Mouse (Mus musculus) hindbrain, embryonic 11.5 days (tissue): Measurements from ENCODE around the gene Oaf. TPM values are rescaled to one million over a fixed set of nuclear protein-coding genes. Genes with fewer than 3 reads are reported as not detected.

ENCODE experiments used
- ATAC-seq: fragments of 200-750 bp; cut with Nextera tagmentation; 2 replicates; pipeline ENCODE4 v1.8.0; 2017; ENCODE audit warnings: mild to moderate bottlenecking, moderate TSS enrichment, moderate library complexity; ENCODE audit not compliant: low FRiP score
- DNase-seq: peaks from one replicate; pipeline ENCODE4 v3.0.0-alpha.2; 2015; ENCODE audit warnings: low spot score
- H3K27ac ChIP-seq: fragments of 300-500 bp; sonication (generic); 2 replicates; pipeline ENCODE4 v1.5.1; 2014; ENCODE audit warnings: mild to moderate bottlenecking, low read depth, low read length
- H3K27me3 ChIP-seq: fragments of 300-500 bp; sonication (generic); 2 replicates; pipeline ENCODE4 v1.6.1; 2014; ENCODE audit warnings: mild to moderate bottlenecking, low read length, moderate library complexity, mixed read lengths; ENCODE audit not compliant: control insufficient read depth, insufficient read depth
- H3K36me3 ChIP-seq: fragments of 300-500 bp; sonication (generic); 2 replicates; pipeline ENCODE4 v1.6.1; 2014; ENCODE audit warnings: mild to moderate bottlenecking, low read length, moderate library complexity, mixed read lengths; ENCODE audit not compliant: control insufficient read depth, insufficient read depth
- H3K4me1 ChIP-seq: fragments of 300-500 bp; sonication (generic); replicated peaks from 2 replicates; pipeline ENCODE4 v1.6.1; 2014; ENCODE audit warnings: low read length, mixed read lengths; ENCODE audit not compliant: control insufficient read depth, insufficient read depth
- H3K4me2 ChIP-seq: fragments of 300-500 bp; sonication (generic); replicated peaks from 2 replicates; pipeline ENCODE4 v1.6.1; 2014; ENCODE audit warnings: mild to moderate bottlenecking, low read depth, low read length
- H3K4me3 ChIP-seq: fragments of 300-500 bp; sonication (generic); 2 replicates; pipeline ENCODE4 v1.5.1; 2014; ENCODE audit warnings: low read depth, low read length
- H3K9ac ChIP-seq: fragments of 300-500 bp; sonication (generic); 2 replicates; pipeline ENCODE4 v1.6.1; 2014; ENCODE audit warnings: low read depth, low read length
- H3K9me3 ChIP-seq: fragments of 300-500 bp; sonication (generic); 2 replicates; pipeline ENCODE4 v1.6.1; 2016; ENCODE audit warnings: low read length; ENCODE audit not compliant: control insufficient read depth
- WGBS: fragments of 180-500 bp; shearing (Covaris S2); extraction: QIAGEN DNeasy Blood & Tissue Kit; methylation state at CpG from one replicate; pipeline ENCODE4 v1.1.7; 2014; 5-methylcytosine and 5-hydroxymethylcytosine counted together
- polyA plus RNA-seq: library from polyadenylated mRNA; unstranded; fragments of >200 nt; fragmentation: Nextera tagmentation; extraction: Ambion mirVana; gene quantifications from 2 replicates; pipeline ENCODE4 v1.2.1, GENCODE M21; 2014

Gene Oaf
- polyA plus RNA-seq, result 34.7 and 41.4 TPM in 2 replicates

DNA sequence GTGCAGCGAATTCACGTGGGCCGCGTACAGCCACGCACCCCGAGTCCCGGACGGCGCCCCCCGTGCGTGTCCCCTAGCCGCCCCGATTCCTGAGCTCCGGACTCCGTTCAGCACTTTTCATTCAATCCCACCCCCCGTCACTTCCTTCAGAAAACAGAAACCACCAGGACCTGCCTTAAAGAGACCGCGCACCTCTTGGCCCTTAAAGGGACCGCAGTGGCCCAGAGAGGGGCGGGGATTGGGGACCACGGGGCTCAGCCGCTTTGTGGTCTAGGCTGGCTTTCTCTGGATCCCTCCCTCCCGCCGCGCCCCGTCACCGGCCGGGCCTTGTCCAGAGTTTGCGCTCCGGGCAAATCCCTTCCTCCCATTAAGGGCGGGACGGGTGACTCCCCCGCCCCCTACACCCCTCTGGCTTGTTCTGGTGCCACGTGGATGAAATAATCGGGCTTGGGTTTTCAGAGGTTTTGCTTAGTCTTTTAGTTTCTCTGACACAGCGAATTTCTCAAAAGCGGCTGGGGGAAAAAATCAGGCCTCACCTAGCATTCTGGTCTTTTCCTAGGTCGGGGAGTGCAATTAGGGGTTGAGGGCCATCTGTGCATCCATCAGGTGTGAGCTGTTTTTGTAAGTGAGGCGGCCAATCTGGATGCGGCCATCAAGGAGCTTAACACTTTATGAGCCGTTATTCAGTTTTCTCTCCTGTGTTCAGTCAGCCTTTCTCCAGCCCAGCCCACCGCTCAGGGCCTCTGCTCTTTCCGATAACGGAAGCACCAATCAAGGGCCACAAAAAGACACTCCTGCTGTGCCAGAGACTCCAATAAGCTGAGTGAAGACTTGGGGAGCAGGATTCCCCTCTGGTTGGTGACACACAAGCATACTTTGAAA, at the start of gene Oaf:
TSS of gene Oaf (minus strand) at position 200 of the 882 bp plus-strand sequence.
- H3K9ac ChIP-seq, result peak within 1 kb of the TSS; percentile 61
- H3K4me3 ChIP-seq, result peak within 1 kb of the TSS; percentile 70
- H3K27ac ChIP-seq, result peak within 1 kb of the TSS; percentile 62; the same call in 1 of the 2 replicates
- H3K9me3 ChIP-seq, result no peaks in the 10 kb centered on the region
- DNase-seq (peak; percentile 83), ATAC-seq (peak; percentile 88)
- 2% methylated on average over 38 of the region's 44 CpGs for WGBS
- H3K36me3 ChIP-seq, result no peaks in the 10 kb centered on the region
- H3K27me3 ChIP-seq, result peaks cover 28% of the 10 kb centered on the region
- peaks cover 2% of the 10 kb centered on the region; the same call in 1 of the 2 replicates for H3K4me1 ChIP-seq
- H3K4me2 ChIP-seq, result peak within 1 kb of the TSS; percentile 73

DNA sequence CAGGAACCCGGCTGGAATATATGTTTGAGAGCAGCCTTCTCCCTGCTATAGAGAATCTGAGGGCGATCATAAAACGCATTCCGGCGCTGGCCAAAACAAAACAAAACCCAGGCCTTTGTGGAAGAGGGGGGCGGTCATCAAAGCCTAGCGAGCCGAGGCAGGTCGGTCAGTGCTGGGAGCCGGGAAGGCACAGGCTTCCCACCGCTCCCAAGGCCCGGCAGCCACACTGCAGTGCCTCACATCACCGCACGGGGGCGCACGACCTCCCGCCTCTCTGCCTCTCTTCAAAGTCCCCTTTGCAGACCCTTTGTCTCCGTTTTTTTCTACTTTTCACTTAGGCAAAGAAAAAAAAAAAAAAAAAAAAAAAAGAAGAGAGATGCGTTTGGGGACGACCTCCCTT, 47.2 kb upstream of the Oaf start:
- H3K9me3 ChIP-seq, result no peaks in the 10 kb centered on the region
- H3K27ac ChIP-seq, result no peak overlapping the region
- H3K4me1 ChIP-seq, result no peaks in the 10 kb centered on the region
- H3K27me3 ChIP-seq, result no peaks in the 10 kb centered on the region
- peak overlapping the region; percentile 22; the same call in 1 of the 2 replicates for H3K4me2 ChIP-seq
- peak; percentile 91 for DNase-seq
- no peaks in the 10 kb centered on the region for H3K36me3 ChIP-seq
- ATAC-seq, result peak; percentile 49; the same call in 1 of the 2 replicates
- H3K4me3 ChIP-seq, result no peak overlapping the region
- peak overlapping the region; percentile 42; the same call in 1 of the 2 replicates for H3K9ac ChIP-seq
- WGBS, result 2% methylated on average over 20 of the region's 20 CpGs

DNA sequence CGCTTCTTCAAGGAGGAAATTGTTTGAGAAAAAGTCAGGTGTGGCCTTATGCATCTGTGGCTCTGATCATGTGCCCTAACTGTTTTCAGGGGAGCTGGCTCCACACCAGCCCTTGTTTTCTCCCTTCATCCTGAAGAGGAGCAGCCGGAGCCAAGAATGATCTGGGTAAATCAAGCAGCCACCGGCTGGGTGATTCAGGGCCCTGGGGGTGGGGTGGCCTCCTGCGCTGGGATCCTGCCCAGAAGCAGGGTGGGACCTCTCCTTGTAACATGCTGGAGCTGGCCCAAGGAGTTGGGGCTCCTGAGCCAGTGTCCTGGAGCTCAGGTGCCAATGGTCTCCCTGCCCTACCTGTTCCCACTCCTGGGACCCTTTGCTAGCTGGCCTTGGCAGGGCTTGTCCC, 45.6 kb upstream of the Oaf start:
- H3K4me3 ChIP-seq, result no peak overlapping the region
- H3K9me3 ChIP-seq, result no peaks in the 10 kb centered on the region
- no peak overlapping the region for H3K27ac ChIP-seq
- no peaks in the 10 kb centered on the region for H3K36me3 ChIP-seq
- H3K4me2 ChIP-seq, result no peak overlapping the region
- WGBS, result 89% methylated on average over 4 of the region's 4 CpGs
- ATAC-seq, result no peak
- H3K4me1 ChIP-seq, result no peaks in the 10 kb centered on the region
- no peaks in the 10 kb centered on the region for H3K27me3 ChIP-seq
- no peak for DNase-seq
- no peak overlapping the region for H3K9ac ChIP-seq

DNA sequence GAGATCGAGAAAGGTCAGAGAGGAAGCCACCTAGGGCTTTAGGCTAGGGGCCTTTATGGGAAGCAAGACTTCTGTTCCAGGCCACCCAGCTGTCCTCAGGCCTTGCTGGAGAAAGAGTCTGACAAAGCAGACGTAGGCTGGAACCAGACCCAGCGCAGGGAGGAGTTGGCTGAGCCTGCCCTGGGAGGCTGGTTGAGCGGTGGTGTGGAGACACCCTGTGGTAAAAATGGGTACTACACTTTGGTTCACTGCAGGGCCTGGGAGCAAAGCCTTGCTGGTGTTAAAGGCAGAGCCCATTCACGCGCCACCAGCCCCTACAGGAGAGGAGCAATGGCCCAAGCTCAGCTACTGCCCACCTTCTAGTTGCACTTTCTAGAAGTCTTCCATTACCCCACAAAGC, 44.6 kb upstream of the Oaf start:
- peak; percentile 72 for ATAC-seq
- 6% methylated on average over 6 of the region's 6 CpGs for WGBS
- Histone ChIP-seq H3K4me3 (no peak overlapping the region), H3K4me1 (no peaks in the 10 kb centered on the region), H3K27ac (no peak overlapping the region), H3K36me3 (no peaks in the 10 kb centered on the region), H3K4me2 (no peak overlapping the region), H3K9me3 (no peaks in the 10 kb centered on the region), H3K27me3 (no peaks in the 10 kb centered on the region), H3K9ac (no peak overlapping the region)
- DNase-seq, result peak; percentile 93

DNA sequence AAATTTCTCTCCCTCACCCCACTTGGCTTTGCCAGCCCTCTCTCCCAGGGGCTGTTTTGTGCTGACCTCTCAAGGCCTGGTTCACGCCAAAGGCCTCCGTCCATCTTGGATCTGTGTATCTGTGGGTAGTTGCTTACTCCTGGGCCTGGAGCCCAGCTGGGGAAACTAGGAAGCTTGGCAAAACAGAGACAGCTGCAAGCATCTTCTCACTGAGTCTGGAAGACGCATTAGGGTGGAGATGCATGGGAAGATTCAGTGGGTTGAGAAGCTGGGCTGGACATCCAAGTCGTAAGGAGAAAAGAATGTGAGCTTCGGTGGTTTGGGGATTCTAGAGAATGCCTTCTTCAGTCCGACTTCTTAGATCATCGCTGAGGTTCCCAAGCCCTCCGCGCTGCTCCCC, 34.0 kb upstream of the Oaf start:
- Histone ChIP-seq H3K4me1 (peaks cover 2% of the 10 kb centered on the region; the same call in 1 of the 2 replicates), H3K4me2 (no peak overlapping the region), H3K9me3 (no peaks in the 10 kb centered on the region), H3K36me3 (no peaks in the 10 kb centered on the region), H3K4me3 (no peak overlapping the region), H3K9ac (no peak overlapping the region), H3K27ac (no peak overlapping the region), H3K27me3 (peaks cover 30% of the 10 kb centered on the region)
- no peak for DNase-seq
- 82% methylated on average over 9 of the region's 9 CpGs for WGBS
- ATAC-seq, result no peak

DNA sequence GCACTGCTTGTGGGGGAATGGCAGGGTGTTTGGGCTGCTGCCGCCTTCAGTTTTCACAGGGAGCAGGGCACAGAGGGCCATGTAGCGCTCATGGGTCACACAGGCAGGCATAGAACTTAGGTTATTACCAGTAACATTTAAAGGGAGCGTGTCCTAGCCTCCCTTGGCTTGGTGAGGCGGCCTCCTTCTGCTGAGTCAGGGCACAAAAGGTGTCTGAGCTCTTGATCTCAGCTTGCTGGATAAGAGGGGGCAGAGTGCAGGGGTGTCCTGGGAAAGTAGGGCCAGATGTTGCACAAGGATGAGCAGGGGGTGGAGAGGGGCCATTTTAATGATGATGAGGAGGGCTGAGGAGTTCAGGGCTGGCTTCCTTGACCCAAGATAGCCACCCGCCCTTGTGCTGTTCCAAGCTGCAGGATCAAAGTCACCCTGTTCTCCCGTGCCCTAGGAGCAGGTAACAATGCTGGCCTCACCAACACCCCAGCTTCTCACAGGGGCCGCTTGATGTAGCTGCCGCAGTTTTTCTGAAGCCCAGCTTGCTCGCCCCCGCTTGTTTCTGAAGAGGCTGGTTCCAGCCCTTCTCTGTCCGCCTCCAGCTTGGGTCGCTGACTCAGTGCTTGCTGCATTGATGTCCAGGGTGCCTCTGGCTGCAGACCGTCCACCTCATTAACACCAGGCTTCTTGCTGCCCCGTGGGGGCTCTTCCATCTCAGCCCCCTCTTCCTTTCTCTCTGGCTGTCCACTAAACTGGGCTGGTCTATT, 32.2 kb upstream of the Oaf start:
- ATAC-seq, result no peak
- Histone ChIP-seq H3K36me3 (no peaks in the 10 kb centered on the region), H3K9me3 (no peaks in the 10 kb centered on the region), H3K9ac (no peak overlapping the region), H3K27ac (no peak overlapping the region), H3K4me1 (peaks cover 2% of the 10 kb centered on the region; the same call in 1 of the 2 replicates), H3K27me3 (peaks cover 30% of the 10 kb centered on the region), H3K4me2 (no peak overlapping the region), H3K4me3 (no peak overlapping the region)
- WGBS, result 37% methylated on average over 14 of the region's 14 CpGs
- no peak for DNase-seq

DNA sequence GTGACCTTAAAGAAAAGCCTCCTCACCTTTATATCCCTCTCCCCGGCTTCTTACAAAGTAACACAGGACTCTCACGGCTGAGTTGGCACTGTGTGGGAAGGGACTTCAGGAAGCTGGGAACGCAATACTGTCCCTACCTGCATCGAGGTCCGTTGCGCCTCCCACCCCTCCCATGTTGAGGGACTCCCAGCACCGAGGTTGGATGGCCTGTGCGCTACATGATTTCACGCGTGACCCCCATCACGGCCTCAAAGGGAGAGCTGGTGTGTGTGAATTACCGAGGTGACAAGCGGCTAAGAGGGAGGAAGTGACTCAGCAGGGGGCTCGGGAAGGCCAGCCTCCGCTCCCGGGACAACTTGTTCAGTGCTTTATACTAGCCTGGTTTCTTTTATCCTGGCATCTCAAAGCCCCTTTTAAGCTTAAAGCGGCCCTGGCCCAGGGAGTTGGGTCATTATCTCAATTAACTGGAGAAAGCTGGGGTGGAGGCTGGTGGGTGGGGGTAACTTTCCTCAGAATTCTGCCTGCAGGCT, 31.1 kb upstream of the Oaf start:
- ATAC-seq, result no peak
- no peak overlapping the region for H3K27ac ChIP-seq
- 2% methylated on average over 17 of the region's 17 CpGs for WGBS

DNA sequence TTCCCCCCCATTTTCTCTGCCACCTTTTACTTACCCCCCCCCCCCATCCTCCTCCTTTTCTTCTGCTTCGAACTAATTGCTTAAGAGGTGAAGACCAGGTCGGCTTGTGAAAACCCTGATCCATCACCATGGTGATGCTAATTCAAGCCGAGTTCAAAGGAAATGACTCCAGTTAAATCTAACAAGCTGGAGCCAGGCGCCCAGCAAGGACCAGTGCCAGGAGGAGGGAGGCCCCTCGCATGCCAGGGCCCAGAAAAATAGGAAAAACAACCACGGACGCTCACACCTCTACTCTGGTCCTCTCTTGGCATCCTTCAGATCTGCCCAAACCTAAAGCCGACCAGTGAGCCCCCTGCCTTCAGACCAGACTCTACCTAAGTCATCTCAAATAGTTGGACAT, 29.5 kb upstream of the Oaf start:
- whole genome bisulfite sequencing, result 8% methylated on average over 8 of the region's 8 CpGs
- DNase-seq, result peak; percentile 21
- ATAC-seq, result no peak
- Histone ChIP-seq H3K9ac (no peak overlapping the region), H3K4me3 (no peak overlapping the region), H3K27ac (no peak overlapping the region), H3K9me3 (no peaks in the 10 kb centered on the region), H3K4me1 (peaks cover 2% of the 10 kb centered on the region; the same call in 1 of the 2 replicates), H3K36me3 (no peaks in the 10 kb centered on the region), H3K4me2 (no peak overlapping the region), H3K27me3 (peaks cover 30% of the 10 kb centered on the region)

More for the DNA sequence above, 31.1 kb upstream of the Oaf start:
- H3K27me3 ChIP-seq, result peaks cover 30% of the 10 kb centered on the region
- H3K9ac ChIP-seq, result no peak overlapping the region
- H3K9me3 ChIP-seq, result no peaks in the 10 kb centered on the region
- H3K4me2 ChIP-seq, result peak overlapping the region; percentile 9
- H3K4me1 ChIP-seq, result peaks cover 2% of the 10 kb centered on the region; the same call in 1 of the 2 replicates
- peak overlapping the region; percentile 2; the same call in 1 of the 2 replicates for H3K4me3 ChIP-seq
- no peaks in the 10 kb centered on the region for H3K36me3 ChIP-seq
- peak; percentile 49 for DNase-seq
